Comparison of ENCODE assay signal across 16 mouse cellular contexts in genomic region chr14:31785681-31786080, GRCm38 (mm10). TPM values are rescaled to one million over a fixed set of nuclear protein-coding genes. Genes with fewer than 3 reads are reported as not detected.
A peak's percentile ranks its signal among the peaks of the same experiment; 100 is the strongest.
DNase-seq lines count a peak whose midpoint lies in the region; ATAC-seq and TF ChIP-seq lines count a peak whose summit lies in the region.
"Had no signal": no experiment of that assay in that cellular context is flagged by ENCODE, and none has a peak within 500 bp of the region (broad histone marks: within the 10 kb centered on the region; RNA-seq: fewer than 3 reads in every experiment).

No protein-coding gene starts in this region.

- peak; percentile 40 for TF ChIP-seq CTCF in gastrocnemius, adult 2 months (IDR thresholded peaks at IDR 0.05)
- peak; percentile 31 for TF ChIP-seq CTCF in lung, embryonic 14.5 days (IDR thresholded peaks at IDR 0.05; ENCODE audit: low read depth)

- H3K9me3 ChIP-seq in lung, embryonic 14.5 days (ENCODE audit: low read depth, low read length), result no peaks in the 10 kb centered on the region
- H3K9me3 ChIP-seq: heart, embryonic 10.5 days; hindbrain, embryonic 13.5 days; midbrain, embryonic 15.5 days; neural tube, embryonic 13.5 days had no signal

- no peak overlapping the region for H3K9ac ChIP-seq in lung, embryonic 14.5 days
- H3K9ac ChIP-seq: hindbrain, embryonic 13.5 days; midbrain, embryonic 15.5 days; neural tube, embryonic 13.5 days had no signal

- DNase-seq in gastrocnemius, adult 2 months, result no peak
- no peak for DNase-seq in gastrocnemius, postnatal 4 days (ENCODE audit: low spot score in 2 of 2)
- peak; percentile 40 for DNase-seq in lung, embryonic 14.5 days
- no peak for DNase-seq in lung, postnatal 14 days
- peak; percentile 70 for DNase-seq in adipocyte (ENCODE audit: low spot score)
- no peak for DNase-seq in left cerebral cortex, postnatal 14 days (ENCODE audit: low spot score in 2 of 2)
- DNase-seq in thymus, postnatal 36 days, result no peak
- DNase-seq: adrenal gland, postnatal 14 days; left cerebral cortex, postnatal 4 days; lung, adult 2 months; retina, postnatal 1 day had no signal

- no peak overlapping the region for H3K4me2 ChIP-seq in lung, embryonic 14.5 days
- H3K4me2 ChIP-seq: hindbrain, embryonic 13.5 days; midbrain, embryonic 15.5 days; neural tube, embryonic 13.5 days had no signal

- no peaks in the 10 kb centered on the region for H3K27me3 ChIP-seq in lung, embryonic 14.5 days (ENCODE audit: insufficient read depth, low read length)
- H3K27me3 ChIP-seq: hindbrain, embryonic 13.5 days; midbrain, embryonic 15.5 days; neural tube, embryonic 13.5 days had no signal

- no peak overlapping the region for H3K4me3 ChIP-seq in gastrocnemius, adult 2 months
- no peak overlapping the region for H3K4me3 ChIP-seq in lung, embryonic 14.5 days (ENCODE audit: low read depth, low read length)
- H3K4me3 ChIP-seq: heart, embryonic 10.5 days; hindbrain, embryonic 13.5 days; midbrain, embryonic 15.5 days; neural tube, embryonic 13.5 days had no signal

- H3K36me3 ChIP-seq in lung, embryonic 14.5 days (ENCODE audit: insufficient read depth), result no peaks in the 10 kb centered on the region
- H3K36me3 ChIP-seq: heart, embryonic 10.5 days; hindbrain, embryonic 13.5 days; midbrain, embryonic 15.5 days; neural tube, embryonic 13.5 days had no signal

- intact Hi-C loops in gastrocnemius, adult 2 months (cut with DNase I), result no loop called here
- intact Hi-C loops in left cerebral cortex, postnatal 14 days (cut with DNase I), result no loop called here

- H3K4me1 ChIP-seq in lung, embryonic 14.5 days (ENCODE audit: insufficient read depth), result 0 out of 2 replicates have a peak, but pooled peaks cover 5% of the 10 kb centered on the region

- peak overlapping the region; percentile 65 for H3K27ac ChIP-seq in gastrocnemius, adult 2 months
- no peak overlapping the region for H3K27ac ChIP-seq in lung, embryonic 14.5 days (ENCODE audit: low read depth)
- H3K27ac ChIP-seq: heart, embryonic 10.5 days; hindbrain, embryonic 13.5 days; midbrain, embryonic 15.5 days; neural tube, embryonic 13.5 days had no signal

- no peak for ATAC-seq in lung, embryonic 14.5 days (ENCODE audit: insufficient read depth)
- ATAC-seq in megakaryocyte progenitor cell, adult 5-6 weeks (replicated peaks; ENCODE audit: poor library complexity), result peak; percentile 49
- ATAC-seq: midbrain, embryonic 15.5 days had no signal

RNA-seq across cellular contexts. Expression of gene Ankrd28, which starts 44.8 kb away (rescaled TPM):
- 10 to 100 TPM; 41.3 to 51.4 TPM for total RNA-seq in gastrocnemius, adult 2 months (2021)
- total RNA-seq in gastrocnemius, postnatal 4 days (2021), result 10 to 100 TPM; 45.0 to 51.1 TPM
- 11.7 and 12.6 TPM in 2 replicates for polyA plus RNA-seq in lung, embryonic 14.5 days (2014; fragmentation: Nextera tagmentation; extraction: Ambion mirVana)
- total RNA-seq in megakaryocyte progenitor cell, adult 5-6 weeks (2015), result 131 and 140 TPM in 2 replicates
- 186 and 238 TPM in 2 replicates for total RNA-seq in megakaryocyte progenitor cell, adult 5-6 weeks (2017)
- 10 to 100 TPM; 46.8 to 54.8 TPM for total RNA-seq in left cerebral cortex, postnatal 14 days (2021)

Comparison
In these comparisons a context has a peak if more than half of its experiments do, and no peak if none do; other contexts are left out.
1. DNase-seq: peak in lung, embryonic 14.5 days (single experiment) and adipocyte (single experiment); none in gastrocnemius, adult 2 months (single experiment), gastrocnemius, postnatal 4 days (0 of 2), lung, postnatal 14 days (single experiment), left cerebral cortex, postnatal 14 days (0 of 2) and thymus, postnatal 36 days (0 of 2).